Mouse (Mus musculus): ENCODE results near the gene Polk.

The Polk gene

DNA sequence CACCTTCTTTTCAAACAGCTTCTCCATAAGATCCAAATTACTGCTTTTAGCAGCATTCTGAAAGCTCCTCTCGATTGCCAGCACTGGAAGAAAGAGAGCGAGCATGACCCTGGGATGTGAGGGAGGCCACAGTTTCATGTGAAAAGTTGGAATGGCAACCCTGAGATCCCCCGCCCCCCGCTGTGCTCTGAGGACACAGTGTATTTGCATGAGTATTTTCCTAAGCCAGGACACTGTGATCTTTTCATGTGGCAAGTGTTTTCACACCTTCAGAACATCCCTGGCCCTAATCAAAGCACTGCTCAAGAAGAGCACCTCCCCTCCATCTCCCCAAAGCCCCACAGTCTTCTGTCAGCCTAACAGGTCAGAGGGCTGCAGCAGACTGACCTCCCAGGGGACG, 77.1 kb downstream of the Polk start:
- DNase-seq (ENCODE audit: low spot score in 2 of 2) = no peak

DNA sequence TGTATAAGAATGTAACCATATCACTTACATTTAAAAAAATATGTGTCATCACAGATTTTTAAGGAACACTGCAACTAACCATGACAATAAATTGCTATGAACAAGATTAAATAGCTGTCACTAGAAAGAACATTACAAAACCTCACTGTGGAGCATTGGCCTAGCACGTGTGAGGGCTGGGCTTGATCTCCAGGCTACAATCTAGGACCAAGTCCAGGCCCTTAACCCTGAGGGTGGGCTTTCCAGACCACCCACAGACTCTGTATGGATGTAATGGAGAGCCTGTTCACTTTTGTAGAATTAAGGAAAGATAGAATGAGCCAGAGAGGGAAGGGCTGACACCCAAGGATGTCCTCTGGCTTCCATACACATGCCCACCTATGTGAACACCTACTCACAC, 79.7 kb downstream of the Polk start:
- no peak for DNase-seq (ENCODE audit: low spot score in 2 of 2)

GRCm38 (mm10) chr13:96458606-96459005, 83.8 kb downstream of the Polk start:
- no peak for DNase-seq (ENCODE audit: low spot score in 2 of 2)

- no peak for DNase-seq (ENCODE audit: low spot score in 2 of 2)
Observed at GRCm38 (mm10) chr13:96458018-96458417, 84.4 kb downstream of the Polk start.

- DNase-seq (ENCODE audit: low spot score in 2 of 2) = no peak
Observed at GRCm38 (mm10) chr13:96457566-96457965, 84.8 kb downstream of the Polk start.

GRCm38 (mm10) chr13:96454288-96454687, 88.1 kb downstream of the Polk start:
- DNase-seq (ENCODE audit: low spot score in 2 of 2) = no peak

GRCm38 (mm10) chr13:96452621-96453020, 89.8 kb downstream of the Polk start:
- no peak for DNase-seq (ENCODE audit: low spot score in 2 of 2)

DNA sequence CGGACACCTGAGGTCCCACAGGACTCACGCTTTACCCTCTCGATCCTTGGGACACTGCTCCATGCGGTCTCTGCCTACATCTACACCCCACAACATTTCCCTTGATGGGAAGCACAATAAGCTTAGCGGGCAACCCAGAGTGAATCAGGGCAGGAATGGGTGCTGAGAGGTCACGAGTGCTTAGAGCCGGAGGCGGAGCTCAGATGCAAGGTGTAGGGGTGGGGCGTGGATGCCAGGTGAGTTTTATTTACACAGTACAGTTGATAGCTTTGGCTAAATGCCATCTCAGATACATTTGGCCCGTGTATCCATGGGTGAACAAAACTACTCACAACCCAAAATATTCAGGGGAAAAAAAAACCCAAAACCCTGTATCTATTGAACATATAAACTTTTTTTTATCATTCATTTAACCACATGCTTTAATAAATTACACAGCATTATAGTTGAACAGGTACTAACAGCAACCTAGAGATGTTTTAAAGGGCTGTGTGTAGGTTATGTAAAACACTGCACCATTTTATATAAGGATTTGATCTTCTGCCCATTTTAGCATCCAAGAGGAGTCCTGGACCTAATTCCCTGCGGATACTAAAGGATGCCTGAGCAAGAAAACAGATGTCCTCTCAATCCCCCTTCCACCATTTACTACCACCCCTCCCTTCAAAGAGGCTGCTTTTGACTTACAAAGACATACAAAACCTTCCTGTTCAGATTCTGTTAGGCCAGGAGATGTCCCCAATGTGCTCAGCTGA, 90.8 kb downstream of the Polk start:
- DNase-seq (ENCODE audit: low spot score in 2 of 2) = no peak

DNA sequence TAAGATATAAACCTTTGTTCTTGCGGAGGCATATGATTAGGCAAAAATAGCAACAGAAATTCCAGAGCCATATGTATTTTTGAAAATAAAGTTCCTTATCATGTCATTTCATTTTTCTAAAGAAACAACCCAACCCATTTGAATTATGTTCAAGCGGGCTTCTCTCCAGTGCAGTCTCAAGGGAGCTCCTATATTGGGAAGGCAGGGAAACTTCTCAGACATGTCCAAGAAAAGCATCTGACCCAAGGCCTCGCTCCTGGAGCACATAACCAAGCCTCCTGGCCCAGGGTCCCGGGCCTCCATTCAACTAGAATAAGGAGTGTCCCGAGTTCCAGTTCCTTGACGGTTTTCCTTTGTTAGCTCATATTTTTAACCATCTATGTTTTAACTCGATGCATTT, 91.5 kb downstream of the Polk start:
- no peak for DNase-seq (ENCODE audit: low spot score in 2 of 2)

DNA sequence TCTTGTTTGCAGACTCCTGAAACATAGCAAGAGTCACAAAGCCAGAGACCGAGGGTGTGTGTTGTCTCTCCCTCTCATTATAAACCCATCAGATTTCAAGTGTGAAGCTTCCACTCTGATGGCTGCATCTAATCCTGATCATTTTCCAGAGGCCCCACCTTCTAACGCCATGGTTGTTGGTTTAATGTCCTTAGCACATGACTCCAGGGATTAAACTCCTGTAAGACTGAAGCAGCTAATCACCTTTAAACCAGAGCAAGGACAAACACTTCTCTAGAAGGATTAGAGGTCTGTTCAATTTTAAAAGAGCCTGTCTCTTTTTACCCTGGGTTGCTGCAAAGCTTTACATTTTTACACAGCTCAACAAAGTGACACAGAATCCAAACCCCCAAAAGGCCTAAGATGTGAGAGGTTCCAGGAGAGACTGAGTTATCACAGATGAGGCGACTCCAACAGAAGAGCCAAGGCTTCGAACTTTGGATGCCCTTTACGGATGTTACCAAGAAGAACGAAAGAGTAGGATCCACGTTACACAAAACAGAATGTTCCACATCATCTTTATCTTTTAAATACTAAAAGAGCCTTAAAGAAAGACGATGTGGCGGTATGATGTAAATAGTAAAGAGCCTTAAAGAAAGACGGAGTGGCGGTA, 92.0 kb downstream of the Polk start:
- no peak for DNase-seq (ENCODE audit: low spot score in 2 of 2)

DNA sequence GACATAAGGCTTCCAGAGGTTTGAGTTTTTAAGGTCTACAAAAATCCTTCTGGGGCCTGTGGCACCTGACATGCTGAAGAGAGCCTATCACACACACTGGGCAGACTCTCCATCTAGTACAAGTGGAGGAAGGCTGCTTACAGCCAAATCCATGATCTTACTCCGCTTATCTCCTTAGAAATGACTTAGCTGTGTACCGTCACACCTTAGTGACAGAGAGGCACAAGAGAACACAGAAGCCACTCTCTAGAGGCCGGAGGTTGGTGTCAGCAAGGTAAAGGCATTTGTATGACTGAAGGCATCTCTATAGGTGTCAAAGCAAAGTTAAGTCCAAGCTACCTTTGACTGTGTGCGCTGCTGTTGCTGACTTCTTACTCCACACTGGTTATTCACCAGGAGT, 101.9 kb downstream of the Polk start:
- no peak for DNase-seq (ENCODE audit: low spot score in 2 of 2)

GRCm38 (mm10) chr13:96436921-96437320, 105.5 kb downstream of the Polk start:
- DNase-seq (ENCODE audit: low spot score in 2 of 2) = no peak

DNA sequence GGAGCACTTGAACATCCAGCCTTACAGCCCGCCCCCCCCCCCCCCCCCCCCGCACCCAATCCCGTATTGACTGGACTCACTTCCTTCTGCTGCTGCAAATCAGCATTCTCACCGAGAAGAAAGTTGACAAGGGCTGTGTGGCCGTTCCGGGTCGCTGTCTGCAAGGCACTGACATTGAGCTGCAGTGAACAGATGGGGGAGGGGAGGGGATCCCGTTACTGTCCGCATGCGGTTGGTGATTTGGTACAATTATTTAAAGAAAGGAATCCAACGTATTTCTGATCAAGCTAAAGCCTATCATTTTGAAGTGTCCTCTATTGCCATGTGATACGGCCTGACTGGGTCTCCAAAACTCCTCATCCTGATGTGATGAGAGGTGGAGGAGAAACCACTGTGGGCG, 106.6 kb downstream of the Polk start:
- DNase-seq (ENCODE audit: low spot score in 2 of 2) = no peak

- DNase-seq (ENCODE audit: low spot score in 2 of 2) = no peak
Observed at GRCm38 (mm10) chr13:96434899-96435331, 107.5 kb downstream of the Polk start.

DNA sequence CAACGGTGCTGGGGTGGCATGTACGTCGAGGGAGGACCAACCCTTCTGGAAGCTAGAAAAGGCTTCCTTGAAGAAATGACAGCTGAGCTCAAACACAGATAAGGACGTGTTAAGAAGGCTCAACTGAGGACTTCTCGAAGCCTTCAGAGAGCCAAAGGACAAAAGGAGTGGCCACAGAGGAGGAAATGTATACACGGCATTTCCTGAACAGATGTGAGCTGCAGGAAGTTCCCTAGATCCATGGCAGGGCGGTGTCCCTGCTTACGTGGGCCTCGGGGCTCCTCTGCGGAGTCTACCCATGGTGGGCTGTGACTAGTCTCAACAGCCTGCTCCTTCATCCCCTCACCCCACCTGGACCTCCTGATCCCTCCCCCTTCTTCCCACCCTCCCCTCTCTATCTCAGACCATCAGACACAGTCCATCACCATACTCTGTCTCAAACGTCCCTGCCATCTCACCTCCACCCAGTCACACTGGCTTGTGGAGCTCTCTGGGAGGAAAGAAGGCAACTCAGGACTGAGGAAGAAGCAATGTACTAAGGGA, 108.7 kb downstream of the Polk start:
- DNase-seq (ENCODE audit: low spot score in 2 of 2) = no peak

GRCm38 (mm10) chr13:96433041-96433440, 109.3 kb downstream of the Polk start:
- no peak for DNase-seq (ENCODE audit: low spot score in 2 of 2)

DNA sequence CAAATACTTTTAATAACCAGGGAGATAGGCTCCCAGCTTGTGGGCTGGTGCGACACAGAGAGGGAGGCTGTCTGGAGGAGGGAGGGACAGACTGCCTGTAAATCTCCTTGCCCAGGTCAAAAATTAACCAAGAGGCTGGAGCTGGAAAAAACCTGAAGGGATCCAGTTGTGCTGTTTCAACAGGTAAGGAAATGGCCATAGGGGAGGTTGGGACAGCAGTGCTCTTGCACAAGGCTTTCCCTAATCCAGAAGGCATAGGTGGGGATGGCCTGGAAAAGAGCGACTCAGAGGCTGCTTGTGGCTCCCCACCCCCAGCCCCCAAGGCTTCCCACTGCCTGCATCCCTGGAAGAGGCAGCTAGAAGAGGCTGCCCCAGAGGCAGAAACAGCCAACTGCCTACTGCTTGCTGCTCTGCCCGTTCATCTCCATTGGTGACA, 110.0 kb downstream of the Polk start:
- DNase-seq (ENCODE audit: low spot score in 2 of 2) = no peak

DNA sequence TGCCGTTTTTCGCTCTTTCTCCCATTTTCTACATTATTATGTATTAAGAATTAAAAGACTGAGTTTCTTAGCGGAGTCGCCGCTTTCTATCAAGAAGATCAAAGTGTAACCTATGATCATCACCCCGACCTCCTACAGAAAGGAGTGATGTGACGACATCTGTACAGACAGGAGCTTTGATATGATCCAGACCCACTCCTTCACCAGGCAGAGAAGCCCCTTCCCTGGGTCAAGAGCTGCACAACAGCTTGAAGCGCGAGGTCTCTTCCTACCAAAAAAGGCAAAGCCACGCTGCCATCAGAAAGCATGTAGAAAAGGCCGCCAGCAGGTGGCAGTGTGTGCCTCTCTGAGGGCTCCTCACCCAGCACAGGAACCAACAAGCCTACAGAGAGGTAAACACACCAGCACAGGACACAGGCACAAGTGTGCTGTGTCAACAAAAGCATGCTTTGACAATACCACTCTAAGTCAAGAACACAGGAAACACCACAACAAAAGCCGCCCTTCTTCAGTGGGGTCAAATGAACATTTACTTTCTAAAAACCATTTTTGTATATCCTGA, 110.7 kb downstream of the Polk start:
- peak; percentile 55 to 88 for DNase-seq (ENCODE audit: low spot score in 2 of 2)

Measured in frontal cortex, postnatal 14 days (tissue).